Mouse (Mus musculus): ENCODE results near the gene Neurl1a. TPM values are rescaled to one million over a fixed set of nuclear protein-coding genes. Genes with fewer than 3 reads are reported as not detected.

Gene Neurl1a
- polyA plus RNA-seq, 1 experiment, result 1.6 TPM

- DNase-seq, result no peak
- Histone ChIP-seq H3K4me1 (replicated peaks; ENCODE audit: control insufficient read depth, insufficient read depth, low read length) (no peaks in the 10 kb centered on the region; the same call in 1 of the 2 replicates), H3K27me3 (ENCODE audit: control insufficient read depth, insufficient read depth, low read length) (no peaks in the 10 kb centered on the region; the same call in 1 of the 2 replicates), H3K36me3 (ENCODE audit: control insufficient read depth, insufficient read depth, low read length) (no peaks in the 10 kb centered on the region), H3K4me3 (ENCODE audit: control insufficient read depth, insufficient read depth, low read length) (no peak overlapping the region), H3K27ac (ENCODE audit: control insufficient read depth, insufficient read depth, low read length) (no peak overlapping the region)
- no peak for TF ChIP-seq CTCF (IDR thresholded peaks at IDR 0.05; ENCODE audit: borderline replicate concordance, control insufficient read depth, extremely low read depth, insufficient read depth, low read length, poor library complexity)
- TF ChIP-seq POLR2A (IDR thresholded peaks at IDR 0.05; ENCODE audit: control insufficient read depth, extremely low read depth, insufficient read depth, low read length, poor library complexity), result no peak
- 43% methylated on average over 4 of the region's 4 CpGs for WGBS
These were observed 6.1 kb downstream of the Neurl1a start for GRCm38 (mm10) chr19:47184736-47185135.

DNA sequence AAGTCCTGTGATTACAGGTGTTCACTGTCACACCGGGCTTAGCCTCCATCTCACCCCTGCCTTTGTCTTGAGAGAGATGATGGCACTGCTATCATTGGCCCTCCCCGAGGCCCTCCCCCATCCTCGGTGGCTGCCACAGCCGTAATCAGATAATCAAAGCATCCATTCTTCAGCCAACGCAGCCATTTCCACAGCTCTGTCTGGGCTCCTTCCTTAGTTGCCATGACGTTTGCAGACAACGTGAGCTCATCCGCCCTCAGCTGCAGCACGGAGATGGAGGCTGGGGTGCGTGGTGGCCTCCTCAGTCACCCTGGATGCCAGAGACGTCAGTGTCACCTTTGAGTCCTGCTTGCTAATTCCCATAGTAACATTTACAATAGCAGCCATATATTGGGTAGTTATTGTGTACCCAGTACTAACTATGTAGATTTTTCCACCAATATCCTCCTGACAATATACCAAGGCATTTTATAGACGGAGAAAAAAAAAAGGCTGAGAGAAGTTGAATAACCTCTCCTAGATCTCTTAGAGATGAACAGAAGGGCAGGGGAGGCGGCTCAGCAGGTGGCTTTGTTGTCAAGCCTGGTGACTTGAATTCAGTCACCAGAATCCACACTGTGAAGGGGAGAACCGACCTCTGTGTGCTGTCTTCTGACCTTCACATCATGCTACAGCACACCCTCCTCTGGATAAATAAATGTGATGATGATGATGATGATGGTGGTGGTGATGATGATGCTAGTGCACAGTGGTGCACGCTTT is 8.1 kb downstream of the Neurl1a start:
- TF ChIP-seq CTCF (IDR thresholded peaks at IDR 0.05; ENCODE audit: borderline replicate concordance, control insufficient read depth, extremely low read depth, insufficient read depth, low read length, poor library complexity) (no peak), POLR2A (IDR thresholded peaks at IDR 0.05; ENCODE audit: control insufficient read depth, extremely low read depth, insufficient read depth, low read length, poor library complexity) (no peak)
- Histone ChIP-seq H3K27me3 (ENCODE audit: control insufficient read depth, insufficient read depth, low read length) (no peaks in the 10 kb centered on the region), H3K4me1 (replicated peaks; ENCODE audit: control insufficient read depth, insufficient read depth, low read length) (no peaks in the 10 kb centered on the region; the same call in 1 of the 2 replicates), H3K27ac (ENCODE audit: control insufficient read depth, insufficient read depth, low read length) (no peak overlapping the region), H3K4me3 (ENCODE audit: control insufficient read depth, insufficient read depth, low read length) (no peak overlapping the region), H3K36me3 (ENCODE audit: control insufficient read depth, insufficient read depth, low read length) (no peaks in the 10 kb centered on the region)
- 86% methylated on average over 15 of the region's 15 CpGs for WGBS
- no peak for DNase-seq

DNA sequence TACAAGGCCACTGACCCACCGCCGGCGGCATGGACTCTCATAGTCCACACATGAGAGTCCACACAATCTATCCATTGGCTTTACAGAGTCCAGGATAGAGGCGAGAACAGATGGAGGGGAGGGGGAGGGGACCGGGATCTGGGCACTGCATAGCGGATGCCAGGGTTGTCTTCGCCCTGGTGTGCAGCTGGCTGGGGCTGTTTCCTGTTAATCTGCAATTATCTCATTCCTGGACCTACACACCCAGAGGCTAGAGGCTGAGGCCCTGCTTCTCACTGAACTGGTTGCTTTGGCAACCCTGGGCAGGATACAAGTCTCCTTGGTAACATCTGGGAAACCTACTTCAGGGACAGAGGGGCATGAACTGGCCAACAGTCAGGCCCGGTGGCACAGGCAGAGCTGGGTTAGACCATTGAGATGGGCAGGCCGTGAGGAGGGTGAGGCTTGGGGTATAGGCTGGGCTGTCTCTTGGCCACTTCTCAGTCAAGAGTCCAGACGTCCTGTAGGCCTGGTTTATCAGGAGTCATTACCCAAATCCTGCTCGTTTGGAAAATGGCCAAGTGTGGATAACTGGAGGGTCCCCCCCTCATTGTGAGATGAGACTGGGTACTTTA is 10.0 kb downstream of the Neurl1a start:
- Histone ChIP-seq H3K4me1 (replicated peaks; ENCODE audit: control insufficient read depth, insufficient read depth, low read length) (no peaks in the 10 kb centered on the region; the same call in 1 of the 2 replicates), H3K4me3 (ENCODE audit: control insufficient read depth, insufficient read depth, low read length) (no peak overlapping the region), H3K36me3 (ENCODE audit: control insufficient read depth, insufficient read depth, low read length) (no peaks in the 10 kb centered on the region), H3K27me3 (ENCODE audit: control insufficient read depth, insufficient read depth, low read length) (no peaks in the 10 kb centered on the region), H3K27ac (ENCODE audit: control insufficient read depth, insufficient read depth, low read length) (no peak overlapping the region)
- no peak for DNase-seq
- 92% methylated on average over 11 of the region's 11 CpGs for WGBS
- TF ChIP-seq CTCF (IDR thresholded peaks at IDR 0.05; ENCODE audit: borderline replicate concordance, control insufficient read depth, extremely low read depth, insufficient read depth, low read length, poor library complexity), result no peak
- TF ChIP-seq POLR2A (IDR thresholded peaks at IDR 0.05; ENCODE audit: control insufficient read depth, extremely low read depth, insufficient read depth, low read length, poor library complexity), result no peak

DNA sequence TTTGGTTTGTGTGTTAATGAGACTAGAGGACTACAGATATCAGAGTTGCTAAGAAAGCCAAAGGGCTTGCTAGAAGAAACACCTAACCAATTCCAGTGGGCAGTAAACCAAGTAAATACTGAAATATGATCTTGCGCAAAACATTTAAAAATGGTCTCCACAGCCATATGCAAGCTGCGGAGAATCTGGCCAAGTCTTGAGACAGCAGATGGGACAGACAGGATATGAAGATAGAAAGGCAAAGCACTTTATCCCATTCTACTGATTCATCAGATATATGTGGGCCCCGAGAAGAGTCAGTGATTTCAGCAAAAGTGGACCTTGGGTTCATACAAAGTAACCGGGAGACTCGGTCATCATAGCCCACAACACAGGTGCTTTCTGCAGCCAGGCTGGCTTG is 13.5 kb downstream of the Neurl1a start:
- no peak for DNase-seq
- TF ChIP-seq CTCF (IDR thresholded peaks at IDR 0.05; ENCODE audit: borderline replicate concordance, control insufficient read depth, extremely low read depth, insufficient read depth, low read length, poor library complexity) (no peak), POLR2A (IDR thresholded peaks at IDR 0.05; ENCODE audit: control insufficient read depth, extremely low read depth, insufficient read depth, low read length, poor library complexity) (no peak)
- 99% methylated on average over 5 of the region's 5 CpGs for WGBS
- H3K27me3 ChIP-seq (ENCODE audit: control insufficient read depth, insufficient read depth, low read length), result no peaks in the 10 kb centered on the region
- H3K36me3 ChIP-seq (ENCODE audit: control insufficient read depth, insufficient read depth, low read length), result no peaks in the 10 kb centered on the region
- no peak overlapping the region for H3K4me3 ChIP-seq (ENCODE audit: control insufficient read depth, insufficient read depth, low read length)
- H3K27ac ChIP-seq (ENCODE audit: control insufficient read depth, insufficient read depth, low read length), result no peak overlapping the region
- H3K4me1 ChIP-seq (replicated peaks; ENCODE audit: control insufficient read depth, insufficient read depth, low read length), result no peaks in the 10 kb centered on the region

DNA sequence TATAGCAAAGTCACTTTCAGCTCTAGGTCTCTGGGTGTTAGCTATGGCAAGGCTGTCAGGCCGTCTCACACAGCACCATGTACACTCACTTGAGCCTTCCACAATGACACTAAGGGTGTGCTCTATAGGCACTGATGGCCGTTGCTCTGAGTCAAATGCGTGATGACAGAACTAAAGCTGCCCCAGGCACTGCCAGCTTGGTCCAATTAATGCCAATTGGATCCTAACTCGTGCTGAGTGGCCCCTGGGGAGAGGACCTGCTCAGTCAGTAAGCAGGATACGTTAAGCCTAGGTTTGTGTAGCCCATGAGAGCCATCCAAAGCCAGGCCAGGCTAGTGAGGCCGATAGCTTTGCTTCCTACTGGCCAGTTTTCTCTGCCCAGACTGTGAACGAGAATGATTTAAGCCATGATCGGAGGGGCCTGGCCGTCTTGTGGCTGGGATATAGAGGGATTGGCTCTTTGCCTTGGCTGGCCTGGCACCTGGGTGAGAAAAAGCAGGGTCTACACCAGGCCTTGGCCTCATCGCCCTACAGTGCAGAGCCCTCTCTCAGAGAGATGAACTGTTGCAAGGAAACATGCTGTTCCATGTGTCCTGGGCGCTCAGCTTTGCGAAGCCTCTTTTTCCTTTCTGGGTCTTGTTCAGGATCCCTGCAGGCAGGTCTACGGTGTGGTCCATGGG is 20.2 kb downstream of the Neurl1a start:
- no peak overlapping the region for H3K27ac ChIP-seq (ENCODE audit: control insufficient read depth, insufficient read depth, low read length)
- DNase-seq, result no peak
- 97% methylated on average over 13 of the region's 13 CpGs for WGBS
- H3K36me3 ChIP-seq (ENCODE audit: control insufficient read depth, insufficient read depth, low read length), result no peaks in the 10 kb centered on the region
- no peak for TF ChIP-seq POLR2A (IDR thresholded peaks at IDR 0.05; ENCODE audit: control insufficient read depth, extremely low read depth, insufficient read depth, low read length, poor library complexity)
- TF ChIP-seq CTCF (IDR thresholded peaks at IDR 0.05; ENCODE audit: borderline replicate concordance, control insufficient read depth, extremely low read depth, insufficient read depth, low read length, poor library complexity), result no peak
- H3K4me3 ChIP-seq (ENCODE audit: control insufficient read depth, insufficient read depth, low read length), result no peak overlapping the region
- no peaks in the 10 kb centered on the region for H3K27me3 ChIP-seq (ENCODE audit: control insufficient read depth, insufficient read depth, low read length)
- H3K4me1 ChIP-seq (replicated peaks; ENCODE audit: control insufficient read depth, insufficient read depth, low read length), result no peaks in the 10 kb centered on the region

GRCm38 (mm10) chr19:47201972-47202371 is 23.4 kb downstream of the Neurl1a start:
- Histone ChIP-seq H3K36me3 (ENCODE audit: control insufficient read depth, insufficient read depth, low read length) (no peaks in the 10 kb centered on the region), H3K27me3 (ENCODE audit: control insufficient read depth, insufficient read depth, low read length) (no peaks in the 10 kb centered on the region), H3K27ac (ENCODE audit: control insufficient read depth, insufficient read depth, low read length) (no peak overlapping the region), H3K4me1 (replicated peaks; ENCODE audit: control insufficient read depth, insufficient read depth, low read length) (no peaks in the 10 kb centered on the region), H3K4me3 (ENCODE audit: control insufficient read depth, insufficient read depth, low read length) (no peak overlapping the region)
- no peak for DNase-seq
- no peak for TF ChIP-seq CTCF (IDR thresholded peaks at IDR 0.05; ENCODE audit: borderline replicate concordance, control insufficient read depth, extremely low read depth, insufficient read depth, low read length, poor library complexity)
- no peak for TF ChIP-seq POLR2A (IDR thresholded peaks at IDR 0.05; ENCODE audit: control insufficient read depth, extremely low read depth, insufficient read depth, low read length, poor library complexity)
- WGBS, result 91% methylated on average over 12 of the region's 12 CpGs
